Mouse (Mus musculus): ENCODE results near the gene Mbtps1. TPM values are rescaled to one million over a fixed set of nuclear protein-coding genes. Genes with fewer than 3 reads are reported as not detected.
A peak's percentile ranks its signal among the peaks of the same experiment; 100 is the strongest.

Gene Mbtps1
- 40.5 and 48.5 TPM in 2 replicates for polyA plus RNA-seq (2012; rRNA removed)

- Histone ChIP-seq H3K4me1 (ENCODE audit: control insufficient read depth, insufficient read depth, insufficient read length) (peaks cover 6% of the 10 kb centered on the region; the same call in 1 of the 2 replicates), H3K27me3 (ENCODE audit: control insufficient read depth, insufficient read depth, low read length) (no peaks in the 10 kb centered on the region), H3K27ac (ENCODE audit: insufficient read depth, low read length) (peak within 1 kb of the TSS; percentile 96), H3K4me3 (ENCODE audit: extremely low read depth, insufficient read depth, insufficient read length) (peak within 1 kb of the TSS; percentile 87), H3K36me3 (ENCODE audit: control insufficient read depth, insufficient read depth, low read length) (peaks cover 9% of the 10 kb centered on the region; the same call in 1 of the 2 replicates)
- 4% methylated on average over 63 of the region's 63 CpGs for WGBS
- peak; percentile 96 to 97 for DNase-seq (ENCODE audit: low read depth in 1 of 2, low spot score in 2 of 2)
- TF ChIP-seq CTCF (IDR thresholded peaks at IDR 0.05; ENCODE audit: extremely low read depth, insufficient read depth, insufficient read length, insufficient replicate concordance) (no peak), POLR2A (IDR thresholded peaks at IDR 0.05; ENCODE audit: low read depth, low read length) (peak; percentile 46)
These were observed at the start of gene Mbtps1 for GRCm38 (mm10) chr8:119558603-119559401. Mbtps1 (minus strand) TSS chr8:119558735.

GRCm38 (mm10) chr8:119606224-119606623, 47.7 kb upstream of the Mbtps1 start:
- no peaks in the 10 kb centered on the region for H3K27me3 ChIP-seq (ENCODE audit: control insufficient read depth, insufficient read depth, low read length)
- H3K27ac ChIP-seq (ENCODE audit: insufficient read depth, low read length), result no peak overlapping the region
- TF ChIP-seq POLR2A (IDR thresholded peaks at IDR 0.05; ENCODE audit: low read depth, low read length), result no peak
- TF ChIP-seq CTCF (IDR thresholded peaks at IDR 0.05; ENCODE audit: extremely low read depth, insufficient read depth, insufficient read length, insufficient replicate concordance), result no peak
- peaks cover 11% of the 10 kb centered on the region for H3K36me3 ChIP-seq (ENCODE audit: control insufficient read depth, insufficient read depth, low read length)
- DNase-seq (ENCODE audit: low read depth in 1 of 2, low spot score in 2 of 2), result no peak
- H3K4me1 ChIP-seq (ENCODE audit: control insufficient read depth, insufficient read depth, insufficient read length), result peaks cover 7% of the 10 kb centered on the region; the same call in 1 of the 2 replicates
- H3K4me3 ChIP-seq (ENCODE audit: extremely low read depth, insufficient read depth, insufficient read length), result no peak overlapping the region
- WGBS, result 86% methylated on average over 2 of the region's 2 CpGs

- TF ChIP-seq POLR2A (IDR thresholded peaks at IDR 0.05; ENCODE audit: low read depth, low read length) (peak; percentile 32), CTCF (IDR thresholded peaks at IDR 0.05; ENCODE audit: extremely low read depth, insufficient read depth, insufficient read length, insufficient replicate concordance) (peak; percentile 95)
- WGBS, result under 1% methylated on average over 23 of the region's 23 CpGs
These were observed 46.5 kb upstream of the Mbtps1 start, which contains the start of gene Taf1c for GRCm38 (mm10) chr8:119604996-119605395. Taf1c (minus strand) TSS chr8:119605222.

GRCm38 (mm10) chr8:119604398-119604803, 45.9 kb upstream of the Mbtps1 start:
- 27% methylated on average over 12 of the region's 12 CpGs for WGBS

More at GRCm38 (mm10) chr8:119604996-119605395, 46.5 kb upstream of the Mbtps1 start, which contains the start of gene Taf1c:
- H3K4me1 ChIP-seq (ENCODE audit: control insufficient read depth, insufficient read depth, insufficient read length), result peaks cover 7% of the 10 kb centered on the region; the same call in 1 of the 2 replicates
- H3K27me3 ChIP-seq (ENCODE audit: control insufficient read depth, insufficient read depth, low read length), result no peaks in the 10 kb centered on the region
- DNase-seq (ENCODE audit: low read depth in 1 of 2, low spot score in 2 of 2), result peak; percentile 86 to 91
- H3K27ac ChIP-seq (ENCODE audit: insufficient read depth, low read length), result peak within 1 kb of the TSS; percentile 77
- H3K4me3 ChIP-seq (ENCODE audit: extremely low read depth, insufficient read depth, insufficient read length), result peak within 1 kb of the TSS; percentile 77
- H3K36me3 ChIP-seq (ENCODE audit: control insufficient read depth, insufficient read depth, low read length), result peaks cover 20% of the 10 kb centered on the region

GRCm38 (mm10) chr8:119603771-119604170, 45.2 kb upstream of the Mbtps1 start:
- no peak overlapping the region for H3K4me3 ChIP-seq (ENCODE audit: extremely low read depth, insufficient read depth, insufficient read length)
- H3K27me3 ChIP-seq (ENCODE audit: control insufficient read depth, insufficient read depth, low read length), result no peaks in the 10 kb centered on the region
- H3K4me1 ChIP-seq (ENCODE audit: control insufficient read depth, insufficient read depth, insufficient read length), result peaks cover 7% of the 10 kb centered on the region; the same call in 1 of the 2 replicates
- no peak for DNase-seq (ENCODE audit: low read depth in 1 of 2, low spot score in 2 of 2)
- 86% methylated on average over 4 of the region's 4 CpGs for WGBS
- peaks cover 32% of the 10 kb centered on the region for H3K36me3 ChIP-seq (ENCODE audit: control insufficient read depth, insufficient read depth, low read length)
- TF ChIP-seq CTCF (IDR thresholded peaks at IDR 0.05; ENCODE audit: extremely low read depth, insufficient read depth, insufficient read length, insufficient replicate concordance) (no peak), POLR2A (IDR thresholded peaks at IDR 0.05; ENCODE audit: low read depth, low read length) (no peak)
- no peak overlapping the region for H3K27ac ChIP-seq (ENCODE audit: insufficient read depth, low read length)

More at GRCm38 (mm10) chr8:119604398-119604803, 45.9 kb upstream of the Mbtps1 start:
- Histone ChIP-seq H3K4me3 (ENCODE audit: extremely low read depth, insufficient read depth, insufficient read length) (peak overlapping the region; percentile 77), H3K27me3 (ENCODE audit: control insufficient read depth, insufficient read depth, low read length) (no peaks in the 10 kb centered on the region), H3K4me1 (ENCODE audit: control insufficient read depth, insufficient read depth, insufficient read length) (peaks cover 7% of the 10 kb centered on the region; the same call in 1 of the 2 replicates), H3K36me3 (ENCODE audit: control insufficient read depth, insufficient read depth, low read length) (peaks cover 26% of the 10 kb centered on the region), H3K27ac (ENCODE audit: insufficient read depth, low read length) (no peak overlapping the region)
- DNase-seq (ENCODE audit: low read depth in 1 of 2, low spot score in 2 of 2), result no peak
- TF ChIP-seq POLR2A (IDR thresholded peaks at IDR 0.05; ENCODE audit: low read depth, low read length) (no peak), CTCF (IDR thresholded peaks at IDR 0.05; ENCODE audit: extremely low read depth, insufficient read depth, insufficient read length, insufficient replicate concordance) (no peak)

GRCm38 (mm10) chr8:119591456-119591855, 32.9 kb upstream of the Mbtps1 start:
- no peak for TF ChIP-seq CTCF (IDR thresholded peaks at IDR 0.05; ENCODE audit: extremely low read depth, insufficient read depth, insufficient read length, insufficient replicate concordance)
- no peak for TF ChIP-seq POLR2A (IDR thresholded peaks at IDR 0.05; ENCODE audit: low read depth, low read length)
- Histone ChIP-seq H3K27me3 (ENCODE audit: control insufficient read depth, insufficient read depth, low read length) (no peaks in the 10 kb centered on the region), H3K36me3 (ENCODE audit: control insufficient read depth, insufficient read depth, low read length) (no peaks in the 10 kb centered on the region), H3K27ac (ENCODE audit: insufficient read depth, low read length) (no peak overlapping the region), H3K4me1 (ENCODE audit: control insufficient read depth, insufficient read depth, insufficient read length) (peaks cover 3% of the 10 kb centered on the region; the same call in 1 of the 2 replicates), H3K4me3 (ENCODE audit: extremely low read depth, insufficient read depth, insufficient read length) (no peak overlapping the region)
- WGBS, result 92% methylated on average over 7 of the region's 7 CpGs
- DNase-seq (ENCODE audit: low read depth in 1 of 2, low spot score in 2 of 2), result no peak
